Mouse (Mus musculus) testis, adult 10 weeks (tissue): ENCODE results near the gene Serpina7. TPM values are rescaled to one million over a fixed set of nuclear protein-coding genes. Genes with fewer than 3 reads are reported as not detected.

Experiments
- polyA plus RNA-seq: library from polyadenylated mRNA; stranded (reverse); fragments of 350-450 nt; fragmentation: Illumina TruSeq; extraction: RNeasy Lipid Tissue Mini Kit (QIAGEN cat#74804); gene quantifications from one replicate; pipeline ENCODE4 v1.2.3, GENCODE M21; 2014; ENCODE audit warnings: low read depth, low replicate concordance

Serpina7 gene
- polyA plus RNA-seq = 1.8 TPM

DNA sequence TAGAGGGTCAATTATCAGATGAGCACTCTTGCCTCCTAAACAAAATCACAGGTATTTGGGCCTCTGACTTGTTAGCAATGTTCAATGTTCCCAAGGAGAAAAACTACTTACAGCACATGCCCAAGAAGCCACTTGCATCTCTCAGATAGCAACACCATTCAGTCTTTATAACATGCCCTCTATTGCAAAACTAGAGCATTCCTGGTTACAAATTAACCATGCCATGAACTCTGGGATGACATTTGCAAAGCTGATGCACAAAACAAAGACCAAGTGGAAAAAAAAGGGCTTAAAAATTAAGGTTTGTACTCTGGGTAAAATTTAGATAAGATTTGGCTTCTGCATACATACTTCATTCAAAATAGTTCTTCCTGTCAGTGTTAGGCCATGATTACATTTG lies at the start of gene Serpina7:
TSS of gene Serpina7 (minus strand) at position 160 of the 400 bp plus-strand sequence.

DNA sequence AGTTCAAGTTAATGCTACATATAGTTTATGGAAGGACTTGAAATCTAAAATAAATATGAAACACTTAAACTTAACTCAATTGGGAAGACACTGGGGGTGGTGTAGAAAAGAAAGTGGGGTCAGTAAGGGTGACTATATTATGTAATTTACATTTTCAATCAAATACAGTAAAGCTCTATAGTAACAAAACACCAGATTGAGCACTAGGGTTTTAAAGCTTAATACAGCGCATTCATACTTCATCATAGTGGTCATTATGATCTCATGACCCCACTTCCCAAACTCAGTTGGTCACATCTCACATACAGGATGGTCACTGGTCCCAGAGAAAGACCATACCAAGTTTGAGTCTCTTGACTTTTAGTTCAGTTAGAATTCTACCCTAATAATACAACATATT lies 907 bp upstream of the Serpina7 start, which contains the start of gene 4930513O06Rik:
TSS of gene 4930513O06Rik (plus strand) at position 301 of the 400 bp plus-strand sequence.

Other genes with a start within 250 kb of the Serpina7 start
- gene Nrk, start 170.8 kb downstream of the Serpina7 start, polyA plus RNA-seq = 2.3 TPM
- 64.6 TPM for gene 4930513O06Rik, start 1.0 kb upstream of the Serpina7 start, polyA plus RNA-seq
- 30.1 TPM for gene 4933428M09Rik, start 94.0 kb upstream of the Serpina7 start, polyA plus RNA-seq
- gene Mum1l1, start 124.8 kb upstream of the Serpina7 start, polyA plus RNA-seq = 100.0 TPM
- 6.9 TPM for gene Trap1a, start 248.4 kb upstream of the Serpina7 start, polyA plus RNA-seq